Mouse (Mus musculus): ENCODE results near the gene Slc11a2. TPM values are rescaled to one million over a fixed set of nuclear protein-coding genes. Genes with fewer than 3 reads are reported as not detected.

The Slc11a2 gene
- total RNA-seq (2017), result 11.6 and 16.0 TPM in 2 replicates

- 0 out of 4 replicates have a peak, but pooled peaks of 1 of the 2 experiments have one; percentile 8 for ATAC-seq (replicated peaks in 1 of 2; ENCODE audit: insufficient read depth in 1 of 2, low FRiP score in 2 of 2, low TSS enrichment in 1 of 2, low read depth in 1 of 2, poor library complexity in 2 of 2, severe bottlenecking in 2 of 2)
These were observed at the start of gene Slc11a2 for GRCm38 (mm10) chr15:100424396-100425122. Gene Slc11a2 (minus strand): TSS chr15:100425072.

- no peak for ATAC-seq (replicated peaks in 1 of 2; ENCODE audit: insufficient read depth in 1 of 2, low FRiP score in 2 of 2, low TSS enrichment in 1 of 2, low read depth in 1 of 2, poor library complexity in 2 of 2, severe bottlenecking in 2 of 2)
These were observed 49.1 kb upstream of the Slc11a2 start for GRCm38 (mm10) chr15:100473926-100474503.

- no peak for ATAC-seq (replicated peaks in 1 of 2; ENCODE audit: insufficient read depth in 1 of 2, low FRiP score in 2 of 2, low TSS enrichment in 1 of 2, low read depth in 1 of 2, poor library complexity in 2 of 2, severe bottlenecking in 2 of 2)
These were observed 45.2 kb upstream of the Slc11a2 start for GRCm38 (mm10) chr15:100470037-100470436.

- peak in 1 of 2 experiments; percentile 12; a peak in 2 of 4 replicates for ATAC-seq (replicated peaks in 1 of 2; ENCODE audit: insufficient read depth in 1 of 2, low FRiP score in 2 of 2, low TSS enrichment in 1 of 2, low read depth in 1 of 2, poor library complexity in 2 of 2, severe bottlenecking in 2 of 2)
These were observed 44.3 kb upstream of the Slc11a2 start for GRCm38 (mm10) chr15:100469189-100469545.

GRCm38 (mm10) chr15:100468295-100469188, 43.7 kb upstream of the Slc11a2 start, which contains the start of gene Letmd1:
Gene Letmd1 (plus strand): TSS chr15:100469023.
- peak; percentile 85 to 92 for ATAC-seq (replicated peaks in 1 of 2; ENCODE audit: insufficient read depth in 1 of 2, low FRiP score in 2 of 2, low TSS enrichment in 1 of 2, low read depth in 1 of 2, poor library complexity in 2 of 2, severe bottlenecking in 2 of 2)

- no peak for ATAC-seq (replicated peaks in 1 of 2; ENCODE audit: insufficient read depth in 1 of 2, low FRiP score in 2 of 2, low TSS enrichment in 1 of 2, low read depth in 1 of 2, poor library complexity in 2 of 2, severe bottlenecking in 2 of 2)
These were observed 42.9 kb upstream of the Slc11a2 start for GRCm38 (mm10) chr15:100467738-100468137.

GRCm38 (mm10) chr15:100465432-100465831, 40.6 kb upstream of the Slc11a2 start:
- no peak for ATAC-seq (replicated peaks in 1 of 2; ENCODE audit: insufficient read depth in 1 of 2, low FRiP score in 2 of 2, low TSS enrichment in 1 of 2, low read depth in 1 of 2, poor library complexity in 2 of 2, severe bottlenecking in 2 of 2)

GRCm38 (mm10) chr15:100463712-100464111, 38.8 kb upstream of the Slc11a2 start:
- ATAC-seq (replicated peaks in 1 of 2; ENCODE audit: insufficient read depth in 1 of 2, low FRiP score in 2 of 2, low TSS enrichment in 1 of 2, low read depth in 1 of 2, poor library complexity in 2 of 2, severe bottlenecking in 2 of 2), result no peak

GRCm38 (mm10) chr15:100462086-100462485, 37.2 kb upstream of the Slc11a2 start:
- no peak for ATAC-seq (replicated peaks in 1 of 2; ENCODE audit: insufficient read depth in 1 of 2, low FRiP score in 2 of 2, low TSS enrichment in 1 of 2, low read depth in 1 of 2, poor library complexity in 2 of 2, severe bottlenecking in 2 of 2)

GRCm38 (mm10) chr15:100461646-100462045, 36.8 kb upstream of the Slc11a2 start:
- ATAC-seq (replicated peaks in 1 of 2; ENCODE audit: insufficient read depth in 1 of 2, low FRiP score in 2 of 2, low TSS enrichment in 1 of 2, low read depth in 1 of 2, poor library complexity in 2 of 2, severe bottlenecking in 2 of 2), result peak; percentile 39 to 46; a peak in 1 of 4 replicates

- ATAC-seq (replicated peaks in 1 of 2; ENCODE audit: insufficient read depth in 1 of 2, low FRiP score in 2 of 2, low TSS enrichment in 1 of 2, low read depth in 1 of 2, poor library complexity in 2 of 2, severe bottlenecking in 2 of 2), result peak; percentile 81 to 82
These were observed 36.1 kb upstream of the Slc11a2 start for GRCm38 (mm10) chr15:100460942-100461341.

GRCm38 (mm10) chr15:100458055-100458454, 33.2 kb upstream of the Slc11a2 start:
- ATAC-seq (replicated peaks in 1 of 2; ENCODE audit: insufficient read depth in 1 of 2, low FRiP score in 2 of 2, low TSS enrichment in 1 of 2, low read depth in 1 of 2, poor library complexity in 2 of 2, severe bottlenecking in 2 of 2), result peak; percentile 39 to 44; a peak in 2 of 4 replicates

- peak; percentile 62 to 85 for ATAC-seq (replicated peaks in 1 of 2; ENCODE audit: insufficient read depth in 1 of 2, low FRiP score in 2 of 2, low TSS enrichment in 1 of 2, low read depth in 1 of 2, poor library complexity in 2 of 2, severe bottlenecking in 2 of 2)
These were observed 32.5 kb upstream of the Slc11a2 start for GRCm38 (mm10) chr15:100457340-100457739.

- ATAC-seq (replicated peaks in 1 of 2; ENCODE audit: insufficient read depth in 1 of 2, low FRiP score in 2 of 2, low TSS enrichment in 1 of 2, low read depth in 1 of 2, poor library complexity in 2 of 2, severe bottlenecking in 2 of 2), result no peak
These were observed 31.6 kb upstream of the Slc11a2 start for GRCm38 (mm10) chr15:100456356-100456991.

GRCm38 (mm10) chr15:100452486-100452885, 27.6 kb upstream of the Slc11a2 start:
- ATAC-seq (replicated peaks in 1 of 2; ENCODE audit: insufficient read depth in 1 of 2, low FRiP score in 2 of 2, low TSS enrichment in 1 of 2, low read depth in 1 of 2, poor library complexity in 2 of 2, severe bottlenecking in 2 of 2), result no peak

GRCm38 (mm10) chr15:100451245-100451644, 26.4 kb upstream of the Slc11a2 start:
- ATAC-seq (replicated peaks in 1 of 2; ENCODE audit: insufficient read depth in 1 of 2, low FRiP score in 2 of 2, low TSS enrichment in 1 of 2, low read depth in 1 of 2, poor library complexity in 2 of 2, severe bottlenecking in 2 of 2), result no peak

GRCm38 (mm10) chr15:100449495-100449894, 24.6 kb upstream of the Slc11a2 start:
- ATAC-seq (replicated peaks in 1 of 2; ENCODE audit: insufficient read depth in 1 of 2, low FRiP score in 2 of 2, low TSS enrichment in 1 of 2, low read depth in 1 of 2, poor library complexity in 2 of 2, severe bottlenecking in 2 of 2), result no peak

All from hematopoietic stem cell, adult 5-6 weeks (primary cell).